Mouse (Mus musculus) lung, postnatal 0 days (tissue): ENCODE results near the gene Mfsd9.

Source experiments
- CTCF ChIP-seq: IDR thresholded peaks from 2 replicates; pipeline ENCODE4 v1.5.1; 2016; ENCODE audit warnings: antibody characterized with exemption, mild to moderate bottlenecking
- EP300 ChIP-seq: IDR thresholded peaks from 2 replicates; pipeline ENCODE4 v1.6.1; 2016; ENCODE audit warnings: antibody characterized with exemption, mild to moderate bottlenecking, control low read depth

DNA sequence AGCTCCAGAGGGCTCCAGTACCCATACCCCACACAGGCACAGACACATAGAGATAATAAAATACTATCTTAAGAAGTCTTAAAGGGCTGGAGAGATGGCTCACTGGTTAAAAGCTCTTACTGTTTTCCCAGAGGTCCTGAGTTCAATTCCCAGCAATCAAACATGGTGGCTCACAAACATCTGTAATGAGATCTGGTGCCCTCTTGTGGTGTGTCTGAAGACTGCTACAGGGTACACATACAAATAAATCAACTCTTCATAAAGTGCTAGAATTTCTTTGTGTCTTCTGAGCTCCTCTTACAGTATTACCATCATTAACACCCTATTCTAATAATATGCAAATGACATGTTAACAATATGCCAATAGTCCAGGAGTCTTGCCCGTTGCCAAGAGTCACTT lies 26.4 kb downstream of the Mfsd9 start:
- TF ChIP-seq EP300 (no peak), CTCF (no peak)
